Mouse (Mus musculus) heart, embryonic 16.5 days (tissue): ENCODE measurements around the gene Polr2f. TPM values are rescaled to one million over a fixed set of nuclear protein-coding genes. Genes with fewer than 3 reads are reported as not detected.

Experiments
- ATAC-seq: fragments of 200-750 bp; cut with Nextera tagmentation; replicated peaks from 2 replicates; pipeline ENCODE4 v1.8.0; 2017; ENCODE audit warnings: moderate number of reproducible peaks; ENCODE audit not compliant: insufficient read depth, low FRiP score; ENCODE audit errors: extremely low read depth
- H3K27ac ChIP-seq: fragments of 300-500 bp; sonication (generic); 2 replicates; pipeline ENCODE4 v1.5.1; 2014; ENCODE audit warnings: mild to moderate bottlenecking, low read length, control low read depth, moderate library complexity
- H3K27me3 ChIP-seq: fragments of 300-500 bp; sonication (generic); 2 replicates; pipeline ENCODE4 v1.6.1; 2014; ENCODE audit warnings: low read length, mixed read lengths; ENCODE audit not compliant: control insufficient read depth, insufficient read depth
- H3K36me3 ChIP-seq: fragments of 300-500 bp; sonication (generic); 2 replicates; pipeline ENCODE4 v1.6.1; 2014; ENCODE audit not compliant: control insufficient read depth, insufficient read depth
- H3K4me1 ChIP-seq: fragments of 300-500 bp; sonication (generic); 2 replicates; pipeline ENCODE4 v1.6.1; 2014; ENCODE audit warnings: low read length, mixed read lengths; ENCODE audit not compliant: control insufficient read depth, insufficient read depth
- H3K4me2 ChIP-seq: fragments of 300-500 bp; sonication (generic); 2 replicates; pipeline ENCODE4 v1.6.1; 2014; ENCODE audit warnings: low read depth, mild to moderate bottlenecking, control low read depth, low read length
- H3K4me3 ChIP-seq: fragments of 300-500 bp; sonication (generic); 2 replicates; pipeline ENCODE4 v1.5.1; 2014; ENCODE audit warnings: mild to moderate bottlenecking, control low read depth, low read length
- H3K9ac ChIP-seq: fragments of 300-500 bp; sonication (generic); 2 replicates; pipeline ENCODE4 v1.6.1; 2014; ENCODE audit warnings: low read length, control low read depth
- H3K9me3 ChIP-seq: fragments of 300-500 bp; sonication (generic); replicated peaks from 2 replicates; pipeline ENCODE4 v1.6.1; 2016; ENCODE audit warnings: low read length; ENCODE audit not compliant: control insufficient read depth
- WGBS: fragments of 180-500 bp; shearing (Covaris S2); extraction: QIAGEN DNeasy Blood & Tissue Kit; methylation state at CpG from one replicate; pipeline ENCODE4 v1.1.7; 2014; 5-methylcytosine and 5-hydroxymethylcytosine counted together
- polyA plus RNA-seq: library from polyadenylated mRNA; unstranded; fragments of >200 nt; fragmentation: Nextera tagmentation; extraction: Ambion mirVana; gene quantifications from 2 replicates; pipeline ENCODE4 v1.2.1, GENCODE M21; 2015

The Polr2f gene
- polyA plus RNA-seq, 1 experiment from 2014 or later, result 262 TPM

DNA sequence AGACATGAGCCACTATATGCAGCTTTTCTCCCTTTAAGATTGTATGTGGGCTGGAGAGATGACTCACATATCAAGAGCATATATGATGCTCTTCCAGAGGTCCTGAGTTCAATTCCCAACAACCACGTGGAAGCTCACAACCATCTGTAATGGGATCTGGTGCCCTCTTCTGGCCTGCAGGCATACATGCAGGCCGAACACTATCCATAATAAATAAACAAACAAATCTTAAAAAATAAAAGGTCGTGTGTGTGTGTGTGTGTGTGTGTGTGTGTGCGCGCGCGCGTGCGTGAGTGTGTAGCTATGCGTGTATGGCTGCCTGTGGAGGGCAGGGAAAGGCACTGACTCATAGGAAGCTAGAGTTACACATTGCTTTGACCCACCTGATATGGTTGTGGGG, 1.2 kb upstream of the Polr2f start:
- Histone ChIP-seq H3K4me1 (peaks cover 14% of the 10 kb centered on the region), H3K36me3 (peaks cover 2% of the 10 kb centered on the region; the same call in 1 of the 2 replicates), H3K9ac (no peak overlapping the region), H3K27ac (no peak overlapping the region), H3K4me2 (no peak overlapping the region), H3K9me3 (no peaks in the 10 kb centered on the region), H3K27me3 (no peaks in the 10 kb centered on the region), H3K4me3 (no peak overlapping the region)
- ATAC-seq, result no peak
- 56% methylated on average over 10 of the region's 10 CpGs for WGBS

DNA sequence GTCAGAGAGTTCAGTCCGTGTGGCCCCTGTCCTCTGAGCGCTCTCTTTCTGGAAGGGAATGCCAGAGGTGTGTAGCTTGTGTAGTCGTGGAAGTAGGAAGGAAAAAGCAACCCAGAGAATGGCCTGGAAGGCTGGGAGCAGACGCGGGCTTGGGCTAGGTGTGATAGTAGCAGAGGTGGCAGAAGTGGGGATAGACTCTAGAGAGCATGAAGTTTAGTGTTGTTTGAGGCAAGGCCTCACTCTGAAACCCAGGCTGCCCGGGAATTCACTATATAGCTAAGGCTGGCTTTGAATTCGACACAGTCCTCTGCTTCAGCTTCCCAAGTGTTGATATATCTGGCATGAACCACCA, 733 bp downstream of the Polr2f start:
- H3K4me1 ChIP-seq, result peaks cover 14% of the 10 kb centered on the region
- peak overlapping the region; percentile 82 for H3K4me3 ChIP-seq
- H3K36me3 ChIP-seq, result peaks cover 11% of the 10 kb centered on the region; the same call in 1 of the 2 replicates
- H3K4me2 ChIP-seq, result peak overlapping the region; percentile 92
- peak; percentile 30; the same call in 1 of the 2 replicates for ATAC-seq
- H3K27me3 ChIP-seq, result no peaks in the 10 kb centered on the region
- 0% methylated on average over 7 of the region's 7 CpGs for WGBS
- H3K9me3 ChIP-seq, result no peaks in the 10 kb centered on the region
- peak overlapping the region; percentile 58 for H3K27ac ChIP-seq
- H3K9ac ChIP-seq, result peak overlapping the region; percentile 88

DNA sequence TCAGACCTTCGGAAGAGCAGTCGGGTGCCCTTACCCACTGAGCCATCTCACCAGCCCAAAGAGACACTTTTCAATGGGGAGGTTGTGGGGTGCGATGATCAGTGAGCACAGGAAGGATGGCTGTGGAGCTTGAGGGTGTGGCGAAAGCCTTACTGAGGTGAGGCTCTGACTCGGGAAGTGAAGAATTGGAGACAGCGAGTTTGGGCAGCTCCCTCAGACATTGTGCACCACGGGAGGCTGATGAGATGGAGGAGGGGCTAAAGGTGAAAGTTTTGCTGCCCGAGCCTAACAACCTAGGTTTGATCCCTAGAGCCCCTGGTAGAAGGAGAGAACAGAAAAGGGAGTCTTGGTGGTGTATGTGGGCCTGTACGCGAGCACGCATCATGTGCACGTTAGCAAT, 2.5 kb downstream of the Polr2f start:
- ATAC-seq, result no peak
- Histone ChIP-seq H3K27ac (no peak overlapping the region), H3K4me2 (no peak overlapping the region), H3K9me3 (no peaks in the 10 kb centered on the region), H3K4me3 (no peak overlapping the region), H3K36me3 (peaks cover 26% of the 10 kb centered on the region), H3K27me3 (no peaks in the 10 kb centered on the region), H3K9ac (no peak overlapping the region), H3K4me1 (peaks cover 14% of the 10 kb centered on the region)
- 84% methylated on average over 12 of the region's 12 CpGs for WGBS

DNA sequence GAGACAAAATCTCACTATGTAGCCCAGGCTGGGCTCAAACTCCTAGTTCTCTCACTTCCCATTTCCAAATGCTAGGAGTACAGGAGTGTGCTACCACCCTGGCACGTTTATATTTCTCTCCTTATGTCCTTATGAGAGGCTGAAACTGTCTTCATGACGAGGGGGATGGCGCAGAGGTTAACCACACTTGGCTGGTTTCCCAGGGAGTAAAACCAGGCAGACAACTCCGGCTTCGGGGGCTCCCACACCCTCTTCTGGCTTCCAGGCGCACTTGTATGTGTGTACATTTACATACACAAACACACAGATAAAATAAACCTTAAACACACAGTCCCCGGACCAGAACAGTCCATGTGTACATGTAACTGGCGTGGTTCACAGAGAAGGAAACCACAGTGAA, 3.2 kb downstream of the Polr2f start:
- no peak overlapping the region for H3K9ac ChIP-seq
- no peak for ATAC-seq
- 56% methylated on average over 8 of the region's 8 CpGs for WGBS

DNA sequence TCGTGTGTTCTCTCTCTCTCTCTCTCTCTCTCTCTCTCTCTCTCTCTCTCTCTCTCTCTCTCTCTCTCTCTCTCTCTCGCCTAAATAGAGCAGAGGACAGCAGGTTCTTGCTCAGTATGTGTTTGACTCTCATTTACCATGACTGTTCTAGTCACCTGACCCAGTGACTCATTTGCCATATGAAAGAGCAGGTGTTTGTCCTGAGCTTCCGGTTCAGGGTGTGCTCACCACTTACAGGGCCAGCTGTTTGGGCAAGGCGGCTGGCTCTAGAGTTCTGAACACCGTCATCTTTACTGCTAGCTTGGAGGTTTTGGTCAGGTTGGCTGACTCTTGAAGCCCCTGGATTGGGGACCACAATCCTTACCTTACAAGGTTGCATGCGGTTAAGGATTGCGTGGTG, 4.7 kb downstream of the Polr2f start:
- no peaks in the 10 kb centered on the region for H3K9me3 ChIP-seq
- no peaks in the 10 kb centered on the region for H3K27me3 ChIP-seq
- no peak overlapping the region for H3K4me3 ChIP-seq
- WGBS, result 88% methylated on average over 7 of the region's 7 CpGs
- no peak overlapping the region for H3K27ac ChIP-seq
- no peak for ATAC-seq
- peaks cover 14% of the 10 kb centered on the region for H3K4me1 ChIP-seq
- H3K4me2 ChIP-seq, result no peak overlapping the region
- peaks cover 30% of the 10 kb centered on the region for H3K36me3 ChIP-seq
- no peak overlapping the region for H3K9ac ChIP-seq

More for the DNA sequence above, 3.2 kb downstream of the Polr2f start:
- no peaks in the 10 kb centered on the region for H3K9me3 ChIP-seq
- peaks cover 26% of the 10 kb centered on the region for H3K36me3 ChIP-seq
- H3K27ac ChIP-seq, result no peak overlapping the region
- H3K4me2 ChIP-seq, result no peak overlapping the region
- no peaks in the 10 kb centered on the region for H3K27me3 ChIP-seq
- peaks cover 14% of the 10 kb centered on the region for H3K4me1 ChIP-seq
- no peak overlapping the region for H3K4me3 ChIP-seq

DNA sequence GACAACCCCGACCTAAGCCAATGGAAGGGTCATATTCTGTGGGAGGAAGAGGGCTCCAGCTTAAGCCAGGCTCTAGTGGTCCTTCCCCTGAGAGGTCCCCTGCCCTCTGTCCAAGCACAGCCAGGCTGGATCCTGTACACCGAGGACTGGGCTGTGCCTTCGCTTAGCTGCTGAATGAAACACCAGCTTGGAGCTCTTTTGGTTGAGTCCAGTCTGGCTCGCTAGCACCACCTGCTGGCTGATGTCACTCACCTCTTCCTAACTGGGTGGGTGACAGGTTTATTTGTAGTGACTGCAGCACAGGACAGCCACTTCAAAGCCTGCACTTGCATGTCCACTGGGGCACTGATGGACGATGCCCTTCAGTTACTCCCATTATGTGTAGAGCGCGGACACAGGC, 7.7 kb downstream of the Polr2f start:
- Histone ChIP-seq H3K9ac (no peak overlapping the region), H3K4me3 (no peak overlapping the region), H3K4me1 (peaks cover 3% of the 10 kb centered on the region; the same call in 1 of the 2 replicates), H3K4me2 (no peak overlapping the region), H3K36me3 (peaks cover 35% of the 10 kb centered on the region), H3K27me3 (no peaks in the 10 kb centered on the region), H3K9me3 (no peaks in the 10 kb centered on the region), H3K27ac (no peak overlapping the region)
- ATAC-seq, result peak; percentile 70
- 46% methylated on average over 7 of the region's 7 CpGs for WGBS

DNA sequence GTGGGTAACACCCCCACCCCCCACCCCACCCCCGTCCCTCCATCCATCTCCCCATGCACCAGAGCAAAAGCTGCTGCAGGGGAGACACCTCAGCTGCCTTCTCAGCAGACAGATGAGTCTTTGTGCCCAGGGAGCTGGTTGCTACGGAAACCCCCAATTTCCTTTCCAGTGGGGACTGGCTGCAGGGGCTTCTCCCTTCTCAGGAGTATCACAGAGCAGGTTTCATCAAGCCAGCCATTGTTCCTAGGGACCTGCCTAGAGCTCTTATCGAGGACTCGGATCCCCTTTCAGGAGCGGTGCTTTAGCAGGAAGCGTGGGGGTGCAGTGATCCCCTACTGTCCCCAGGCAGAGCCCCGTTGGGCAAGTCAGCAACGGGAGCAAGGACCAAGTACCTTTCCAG, 11.1 kb downstream of the Polr2f start:
- Histone ChIP-seq H3K9me3 (no peaks in the 10 kb centered on the region), H3K9ac (no peak overlapping the region), H3K36me3 (peaks cover 21% of the 10 kb centered on the region), H3K27ac (no peak overlapping the region), H3K4me1 (peaks cover 2% of the 10 kb centered on the region; the same call in 1 of the 2 replicates), H3K27me3 (no peaks in the 10 kb centered on the region), H3K4me2 (no peak overlapping the region), H3K4me3 (no peak overlapping the region)
- whole genome bisulfite sequencing, result 68% methylated on average over 8 of the region's 8 CpGs
- ATAC-seq, result no peak

DNA sequence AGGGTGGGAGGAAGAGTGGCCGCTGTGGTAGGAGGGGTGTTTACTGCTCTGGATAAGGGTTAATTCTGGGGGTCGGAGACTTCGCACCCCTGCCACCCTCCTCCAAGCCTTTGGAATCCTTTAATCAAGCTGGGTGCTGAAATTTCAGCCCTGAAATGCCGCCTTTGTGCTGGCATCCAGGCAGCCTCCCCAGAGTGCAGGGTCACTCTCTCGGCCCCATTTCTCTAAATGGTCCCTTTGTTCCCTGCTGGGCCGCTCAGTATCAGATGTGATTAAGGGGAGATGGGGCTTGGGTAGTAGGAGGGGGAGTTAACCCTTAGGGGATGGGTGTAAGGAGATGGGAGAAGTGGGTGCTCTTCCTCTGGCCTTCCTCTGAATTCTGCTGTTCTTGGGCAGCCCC, 11.9 kb downstream of the Polr2f start:
- Histone ChIP-seq H3K4me2 (no peak overlapping the region), H3K4me1 (peaks cover 2% of the 10 kb centered on the region; the same call in 1 of the 2 replicates), H3K27me3 (0 out of 2 replicates have a peak, but pooled peaks cover 2% of the 10 kb centered on the region), H3K9me3 (no peaks in the 10 kb centered on the region), H3K9ac (no peak overlapping the region), H3K36me3 (peaks cover 14% of the 10 kb centered on the region), H3K27ac (no peak overlapping the region), H3K4me3 (no peak overlapping the region)
- WGBS, result 72% methylated on average over 6 of the region's 6 CpGs
- no peak for ATAC-seq

DNA sequence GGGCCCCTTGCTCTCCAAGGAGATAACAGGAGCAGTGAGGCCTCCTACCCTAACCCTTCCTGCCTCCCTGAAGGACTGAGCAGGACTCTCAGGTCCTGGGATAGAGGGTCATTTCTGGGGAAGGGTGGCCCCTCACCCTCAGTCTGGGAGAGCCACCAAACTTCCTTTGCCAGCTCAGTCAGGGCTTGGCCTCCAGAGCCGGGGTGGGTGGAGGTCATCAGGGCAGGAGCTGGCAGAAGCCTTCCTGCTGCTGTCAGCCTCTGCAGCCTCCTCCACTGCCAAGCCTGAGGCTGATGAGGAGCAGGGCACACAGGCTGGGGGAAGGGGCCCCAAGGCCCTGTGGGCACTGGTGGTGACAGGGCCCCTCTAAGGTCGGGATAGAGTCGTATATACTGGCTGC, 14.8 kb downstream of the Polr2f start:
- WGBS, result 15% methylated on average over 3 of the region's 3 CpGs
- H3K36me3 ChIP-seq, result peaks cover 6% of the 10 kb centered on the region; the same call in 1 of the 2 replicates
- no peak for ATAC-seq
- no peak overlapping the region for H3K4me3 ChIP-seq
- H3K4me2 ChIP-seq, result no peak overlapping the region
- H3K27me3 ChIP-seq, result peaks cover 20% of the 10 kb centered on the region
- peaks cover 2% of the 10 kb centered on the region; the same call in 1 of the 2 replicates for H3K4me1 ChIP-seq
- H3K9me3 ChIP-seq, result no peaks in the 10 kb centered on the region
- no peak overlapping the region for H3K9ac ChIP-seq
- no peak overlapping the region for H3K27ac ChIP-seq
